Comparison of ENCODE assay signal across 10 mouse cellular contexts in genomic region chr12:117627311-117627710, GRCm38 (mm10).
DNase-seq lines count a peak whose midpoint lies in the region; ATAC-seq and TF ChIP-seq lines count a peak whose summit lies in the region.
"Had no signal": no experiment of that assay in that cellular context is flagged by ENCODE, and none has a peak within 500 bp of the region (broad histone marks: within the 10 kb centered on the region; RNA-seq: fewer than 3 reads in every experiment).

No protein-coding gene starts in this region.

- no peak overlapping the region for H3K4me3 ChIP-seq in intestine, embryonic 14.5 days (ENCODE audit: low read depth, low read length)
- no peak overlapping the region for H3K4me3 ChIP-seq in midbrain, postnatal 0 days (ENCODE audit: low read depth, low read length)
- no peak overlapping the region for H3K4me3 ChIP-seq in limb, embryonic 10.5 days

- 0 out of 2 replicates have a peak, but pooled peaks have one; percentile 58 for ATAC-seq in intestine, embryonic 14.5 days (replicated peaks; ENCODE audit: low FRiP score, low TSS enrichment, low read depth)
- ATAC-seq in midbrain, postnatal 0 days (ENCODE audit: low FRiP score), result no peak
- ATAC-seq: activated CD4-positive, CD25-positive, alpha-beta regulatory T cell, adult 4 months had no signal

- H3K4me1 ChIP-seq in intestine, embryonic 14.5 days (replicated peaks; ENCODE audit: control insufficient read depth, insufficient read depth, low read length), result no peaks in the 10 kb centered on the region
- H3K4me1 ChIP-seq in midbrain, postnatal 0 days (ENCODE audit: insufficient read depth, low read length), result no peaks in the 10 kb centered on the region
- peaks cover 12% of the 10 kb centered on the region for H3K4me1 ChIP-seq in limb, embryonic 10.5 days

- WGBS in intestine, embryonic 14.5 days, result 31% methylated on average over 2 of the region's 2 CpGs
- WGBS in midbrain, postnatal 0 days, result 40% methylated on average over 2 of the region's 2 CpGs
- 42% methylated on average over 2 of the region's 2 CpGs for WGBS in limb, embryonic 10.5 days

- H3K36me3 ChIP-seq in intestine, embryonic 14.5 days (ENCODE audit: control insufficient read depth, insufficient read depth, low read length), result no peaks in the 10 kb centered on the region
- no peaks in the 10 kb centered on the region for H3K36me3 ChIP-seq in midbrain, postnatal 0 days (ENCODE audit: insufficient read depth, low read length)
- H3K36me3 ChIP-seq in limb, embryonic 10.5 days, result no peaks in the 10 kb centered on the region

- no peak overlapping the region for H3K9ac ChIP-seq in intestine, embryonic 14.5 days (ENCODE audit: low read length)
- no peak overlapping the region for H3K9ac ChIP-seq in midbrain, postnatal 0 days (replicated peaks; ENCODE audit: low read length, poor library complexity, severe bottlenecking)

- no peaks in the 10 kb centered on the region for H3K9me3 ChIP-seq in intestine, embryonic 14.5 days (ENCODE audit: control insufficient read depth, low read length)
- no peaks in the 10 kb centered on the region for H3K9me3 ChIP-seq in midbrain, postnatal 0 days (ENCODE audit: low read length)
- no peaks in the 10 kb centered on the region for H3K9me3 ChIP-seq in limb, embryonic 10.5 days (replicated peaks)

- no peak for TF ChIP-seq CTCF in midbrain, postnatal 0 days (IDR thresholded peaks at IDR 0.05)

- peak; percentile 3 to 4 for DNase-seq in kidney, adult 8-10 months
- DNase-seq in kidney, adult 18-20 months, result no peak
- peak; percentile 42 for DNase-seq in embryo, embryonic 10.5 days (ENCODE audit: low spot score)
- no peak for DNase-seq in intestine, embryonic 14.5 days (ENCODE audit: low spot score)
- peak; percentile 71 for DNase-seq in midbrain, postnatal 0 days (ENCODE audit: low spot score)
- no peak for DNase-seq in thymus, postnatal 4 days
- DNase-seq in limb, embryonic 10.5 days (ENCODE audit: low spot score), result no peak
- no peak for DNase-seq in urinary bladder, postnatal 4 days (ENCODE audit: low spot score in 2 of 2)
- DNase-seq: lung, postnatal 14 days had no signal

- H3K27me3 ChIP-seq in intestine, embryonic 14.5 days (replicated peaks; ENCODE audit: control insufficient read depth, insufficient read depth, low read length), result no peaks in the 10 kb centered on the region
- H3K27me3 ChIP-seq in midbrain, postnatal 0 days (ENCODE audit: insufficient read depth, low read length), result no peaks in the 10 kb centered on the region
- no peaks in the 10 kb centered on the region for H3K27me3 ChIP-seq in limb, embryonic 10.5 days (ENCODE audit: low read depth, poor library complexity, severe bottlenecking)

- H3K27ac ChIP-seq in intestine, embryonic 14.5 days (ENCODE audit: low read depth), result no peak overlapping the region
- H3K27ac ChIP-seq in midbrain, postnatal 0 days (ENCODE audit: low read depth, low read length), result no peak overlapping the region
- no peak overlapping the region for H3K27ac ChIP-seq in limb, embryonic 10.5 days

- no peak overlapping the region for H3K4me2 ChIP-seq in intestine, embryonic 14.5 days (ENCODE audit: low read length)
- H3K4me2 ChIP-seq in midbrain, postnatal 0 days (ENCODE audit: low read depth, low read length, poor library complexity, severe bottlenecking), result no peak overlapping the region

Comparison
In these comparisons a context has a peak if more than half of its experiments do, and no peak if none do; other contexts are left out.
1. DNase-seq: peak in kidney, adult 8-10 months (2 of 2), embryo, embryonic 10.5 days (single experiment) and midbrain, postnatal 0 days (single experiment); none in kidney, adult 18-20 months (single experiment), intestine, embryonic 14.5 days (single experiment), thymus, postnatal 4 days (single experiment), limb, embryonic 10.5 days (single experiment) and urinary bladder, postnatal 4 days (0 of 2).